Mouse (Mus musculus) kidney, postnatal 14 days (tissue): ENCODE results near the gene Nbea.
A peak's percentile ranks its signal among the peaks of the same experiment; 100 is the strongest.

Experiments
- DNase-seq: peaks from one replicate; pipeline ENCODE4 v3.0.0; 2022; ENCODE audit warnings: mixed read lengths

Nbea gene

DNA sequence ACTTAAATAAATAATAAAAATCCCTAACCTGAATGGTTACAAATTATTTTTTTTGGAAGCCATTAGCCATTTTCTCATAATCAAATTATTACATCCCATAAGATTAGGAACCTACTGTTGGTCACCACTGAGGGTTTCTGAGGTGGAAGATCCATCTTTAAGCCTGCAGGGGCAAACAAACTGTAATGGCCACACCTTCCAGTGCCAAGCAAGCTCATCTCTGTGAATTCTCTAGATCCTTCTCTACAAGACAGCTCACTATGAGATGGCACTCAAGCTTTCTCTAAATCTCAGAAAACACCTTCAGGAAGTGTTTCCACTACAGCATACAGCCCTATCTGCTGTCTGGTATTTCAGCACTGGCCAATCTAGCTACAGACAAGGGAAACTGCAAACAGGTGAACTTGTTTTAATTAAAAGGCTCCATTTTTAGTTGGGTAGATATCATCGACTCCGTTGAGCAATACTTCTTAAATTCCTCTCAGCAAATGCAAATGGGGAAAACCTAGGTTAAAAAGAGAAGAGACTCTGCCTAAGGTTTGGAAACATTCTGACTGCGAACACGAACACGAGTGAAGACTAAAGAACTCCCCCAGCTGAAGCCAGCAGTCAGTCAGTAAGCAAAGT is 402.0 kb downstream of the Nbea start:
- DNase-seq: no peak

DNA sequence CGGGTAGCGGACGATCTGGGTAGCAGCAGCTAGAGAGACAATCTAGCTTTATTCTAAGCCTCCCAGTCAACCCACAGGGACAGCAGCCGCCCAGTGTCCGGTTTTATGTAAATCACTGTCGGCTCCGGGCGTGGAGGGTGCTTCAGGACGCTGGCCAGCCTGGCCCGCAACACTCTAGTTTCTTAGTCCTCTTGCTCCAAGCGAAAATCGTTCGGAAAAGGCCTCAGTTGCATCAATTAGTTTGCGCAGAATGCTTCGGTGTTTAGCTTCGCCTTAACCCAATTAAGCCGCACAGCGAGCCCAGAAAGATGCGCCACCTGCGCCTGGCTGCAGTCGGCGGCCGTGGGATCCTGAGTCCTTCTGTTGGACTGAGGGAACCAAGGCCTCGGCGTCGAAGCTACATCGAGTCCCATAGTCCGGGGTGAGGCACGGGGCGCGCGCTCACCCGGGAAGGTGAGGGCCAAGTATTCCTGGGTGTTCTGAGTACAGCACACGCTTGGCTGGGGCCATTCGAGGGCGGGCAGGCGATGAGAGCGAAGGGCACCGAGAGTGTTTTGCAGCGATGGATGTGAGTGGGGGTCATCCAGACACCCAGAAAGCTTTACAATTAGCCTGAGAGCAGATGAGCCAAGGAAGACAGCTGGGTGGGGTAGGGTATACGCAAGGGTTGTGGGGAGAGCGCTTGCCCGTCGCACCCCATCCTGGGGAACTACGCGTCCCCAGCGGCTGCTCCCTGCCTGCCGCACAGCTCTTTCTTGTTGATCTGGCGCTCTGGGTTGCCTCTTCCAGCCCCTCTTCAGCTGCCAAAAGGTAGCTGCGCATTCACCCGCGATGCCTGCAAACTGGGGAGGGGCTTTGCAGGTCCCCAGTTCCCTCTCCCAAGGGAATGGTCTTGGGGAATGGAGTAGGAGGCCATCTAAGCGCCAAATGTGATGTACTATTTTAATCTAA is 403.1 kb downstream of the Nbea start:
- no peak for DNase-seq

DNA sequence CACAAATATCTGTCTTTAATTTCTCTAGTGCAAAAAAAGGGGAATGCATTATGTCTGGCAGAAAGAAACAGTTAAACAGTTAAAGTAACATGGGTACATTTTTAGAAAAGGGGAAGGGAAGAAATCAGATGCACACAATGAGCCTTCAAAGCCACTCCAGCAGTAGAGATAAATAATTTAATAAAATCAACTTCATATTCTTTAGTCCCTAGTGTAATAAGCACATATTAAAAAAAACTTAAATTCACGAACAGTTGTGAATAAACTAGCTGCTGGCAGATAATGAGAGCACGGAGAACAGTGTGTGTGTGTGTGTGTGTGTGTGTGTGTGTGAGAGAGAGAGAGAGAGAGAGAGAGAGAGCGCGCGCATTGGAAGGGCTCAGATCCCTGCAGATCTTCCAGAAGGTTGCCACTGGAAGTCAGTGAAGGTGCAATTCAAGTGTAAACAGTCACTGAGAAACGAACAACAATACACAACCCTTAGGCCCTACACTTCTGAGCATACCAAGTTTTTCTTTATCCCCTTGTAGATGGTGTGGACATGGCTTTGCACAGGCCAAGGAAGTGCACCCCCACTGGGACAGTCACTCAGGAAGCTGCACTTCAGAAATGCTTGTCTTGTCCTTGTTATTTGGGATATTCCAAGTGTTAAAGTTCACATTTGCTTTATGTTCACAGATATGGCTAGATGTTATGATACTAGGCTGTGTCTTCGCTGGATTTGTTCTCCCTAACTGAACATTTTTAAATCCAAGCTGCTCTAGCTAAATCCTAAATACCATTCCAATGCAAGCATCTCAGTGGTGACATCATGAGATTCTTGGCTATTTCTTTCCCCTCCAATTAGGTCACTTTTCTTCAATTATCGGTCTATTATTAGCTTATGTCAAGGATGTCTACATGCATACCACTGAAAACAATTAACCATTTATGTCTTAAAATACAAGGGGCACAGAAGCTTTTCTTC is 404.5 kb downstream of the Nbea start:
- no peak for DNase-seq

DNA sequence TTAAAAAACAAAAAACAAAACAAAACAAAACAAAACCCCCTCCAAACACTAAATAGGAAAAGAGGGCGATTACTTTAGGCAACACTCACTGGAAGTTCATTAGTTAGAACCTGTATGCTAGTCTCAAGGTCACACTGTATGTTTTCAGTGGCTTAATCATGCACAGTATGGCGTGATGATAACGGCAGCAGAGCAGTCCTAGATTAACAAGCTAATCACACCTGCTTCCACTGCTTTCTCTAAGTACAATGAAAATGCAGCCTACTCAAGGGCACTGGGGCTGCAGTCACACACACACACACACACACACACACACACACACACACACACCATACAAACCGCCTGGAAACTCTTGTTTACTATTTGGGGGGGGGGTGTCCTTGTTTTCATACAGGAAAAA is 406.0 kb downstream of the Nbea start:
- DNase-seq: no peak

DNA sequence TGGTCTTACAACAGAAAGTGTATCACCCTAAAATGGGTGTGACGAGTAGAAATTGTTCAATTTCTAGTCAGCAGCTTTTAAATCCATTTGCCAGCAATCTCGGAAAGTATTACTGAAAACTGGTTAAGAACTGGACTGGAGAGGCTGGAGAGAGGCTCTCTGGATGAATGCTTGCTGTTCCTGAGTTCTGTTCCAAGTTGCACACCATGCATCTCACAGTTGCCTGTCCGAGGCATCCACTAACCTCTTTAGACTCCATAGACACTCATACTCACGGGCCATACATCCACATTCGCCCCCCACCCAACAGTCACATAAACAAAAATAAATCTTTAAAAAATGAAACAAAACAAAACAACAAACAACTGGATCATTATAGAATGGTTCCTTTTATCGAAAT is 407.7 kb downstream of the Nbea start:
- no peak for DNase-seq

DNA sequence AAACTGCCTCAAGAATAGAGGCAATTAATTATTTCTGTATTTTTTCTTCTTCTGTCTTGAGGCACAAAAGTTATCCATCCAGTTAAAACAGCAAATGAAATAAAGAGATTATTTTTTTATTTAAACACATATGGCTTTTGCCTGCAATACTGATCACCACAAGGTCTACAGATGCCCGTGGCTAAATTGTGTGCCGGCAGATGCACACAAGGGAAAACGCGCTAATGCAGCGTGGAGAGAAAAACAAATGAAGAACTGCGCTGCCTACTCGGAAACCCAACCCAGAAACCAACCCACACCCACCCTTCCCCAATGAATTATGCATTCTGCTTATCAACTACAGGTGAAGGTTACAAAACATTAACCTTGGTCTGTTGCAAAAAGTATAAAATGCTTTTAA is 408.3 kb downstream of the Nbea start:
- DNase-seq: no peak

DNA sequence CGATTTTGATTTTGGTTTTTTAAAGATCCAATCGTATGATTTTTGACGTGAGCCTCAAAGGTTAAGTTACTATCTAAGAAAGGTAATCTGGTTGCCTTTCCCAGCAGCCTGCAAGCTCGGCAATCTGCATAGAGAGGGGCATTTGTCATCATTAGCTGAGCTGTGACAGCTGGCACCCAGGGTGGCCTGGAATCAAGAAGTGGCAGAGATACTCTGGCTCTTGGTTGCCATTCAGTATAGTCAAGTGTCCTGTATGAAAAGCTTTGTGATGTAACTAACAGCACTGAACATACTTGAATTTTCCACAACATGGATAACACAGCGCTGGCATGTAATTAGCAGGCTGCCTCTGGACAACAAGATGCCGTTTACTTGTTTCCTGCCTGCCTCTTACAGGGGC is 409.3 kb downstream of the Nbea start:
- DNase-seq: no peak

DNA sequence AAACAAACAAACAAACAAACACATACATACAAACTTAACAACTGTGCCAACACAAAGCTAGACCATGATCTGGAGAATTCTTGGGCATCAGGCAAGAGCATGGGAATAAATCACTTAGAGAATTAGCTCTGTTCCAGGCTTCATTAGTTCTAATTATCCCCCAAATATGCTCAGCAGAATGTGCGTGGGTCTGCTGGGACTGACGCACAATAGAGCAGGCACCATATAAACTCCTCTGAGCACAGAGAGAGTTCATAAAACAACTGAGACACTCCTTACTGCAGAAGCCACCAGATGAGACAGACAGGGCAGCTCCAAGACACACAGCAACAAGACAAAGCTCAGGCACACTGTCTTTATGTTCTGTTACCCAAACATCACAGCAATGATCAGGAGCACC is 414.2 kb downstream of the Nbea start:
- DNase-seq: no peak

DNA sequence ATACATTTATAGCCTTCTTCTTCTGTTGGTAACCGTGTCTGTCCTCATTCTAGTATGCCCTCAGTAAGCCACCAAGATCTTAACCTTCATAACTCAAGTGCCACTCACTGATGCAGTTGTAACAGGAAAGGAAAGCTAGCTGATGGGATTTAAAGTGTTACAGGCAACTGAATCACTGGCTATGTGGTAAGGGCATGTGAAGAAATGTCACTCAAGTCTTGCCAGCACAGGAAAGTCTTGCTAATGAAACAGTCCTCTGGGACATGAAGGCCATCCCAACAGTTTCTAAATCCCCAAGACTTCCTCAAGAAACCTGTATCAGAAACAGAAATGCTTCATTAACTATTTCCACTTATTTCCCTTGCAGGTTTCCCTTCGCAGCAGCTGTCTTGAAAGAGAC is 414.8 kb downstream of the Nbea start:
- no peak for DNase-seq

DNA sequence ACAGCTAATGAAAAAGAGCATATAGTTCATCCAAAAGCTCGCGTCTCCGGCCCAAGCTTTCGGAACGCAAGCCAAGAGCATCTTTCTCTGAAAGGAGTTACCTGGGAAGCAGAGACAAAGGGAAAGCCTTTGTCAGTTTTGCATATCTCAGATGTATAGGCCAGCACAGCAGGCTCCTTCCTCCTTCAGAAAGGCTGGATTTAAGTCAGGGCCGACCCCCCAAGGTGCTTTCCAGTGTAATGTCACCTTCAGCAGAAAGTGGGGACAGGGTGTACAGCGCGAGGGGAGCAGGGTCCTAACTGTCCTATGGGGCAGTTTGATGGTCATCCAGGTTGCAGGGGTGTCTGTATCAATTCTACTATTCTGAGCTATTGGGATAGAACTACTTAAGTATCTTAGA is 419.9 kb downstream of the Nbea start:
- no peak for DNase-seq

DNA sequence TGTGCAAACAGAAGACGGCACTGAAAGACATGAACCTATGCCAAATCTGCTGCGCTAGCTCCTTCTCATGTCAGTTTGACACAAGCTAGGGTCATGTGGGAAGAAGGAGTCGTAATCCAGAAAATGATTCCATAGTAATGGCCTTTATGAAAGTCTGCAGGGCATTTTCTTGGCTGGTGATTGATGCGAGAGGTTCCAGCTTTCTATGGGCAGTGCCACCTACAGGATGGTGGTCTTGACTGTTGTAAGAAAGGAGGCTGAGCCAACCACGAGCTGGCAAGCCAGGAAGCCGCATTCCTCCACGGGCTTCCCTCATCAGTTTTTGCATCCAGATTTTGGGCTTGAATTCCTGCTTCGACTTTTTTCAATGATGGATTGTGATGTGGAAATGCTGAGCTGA is 425.2 kb downstream of the Nbea start:
- peak; percentile 4 for DNase-seq

DNA sequence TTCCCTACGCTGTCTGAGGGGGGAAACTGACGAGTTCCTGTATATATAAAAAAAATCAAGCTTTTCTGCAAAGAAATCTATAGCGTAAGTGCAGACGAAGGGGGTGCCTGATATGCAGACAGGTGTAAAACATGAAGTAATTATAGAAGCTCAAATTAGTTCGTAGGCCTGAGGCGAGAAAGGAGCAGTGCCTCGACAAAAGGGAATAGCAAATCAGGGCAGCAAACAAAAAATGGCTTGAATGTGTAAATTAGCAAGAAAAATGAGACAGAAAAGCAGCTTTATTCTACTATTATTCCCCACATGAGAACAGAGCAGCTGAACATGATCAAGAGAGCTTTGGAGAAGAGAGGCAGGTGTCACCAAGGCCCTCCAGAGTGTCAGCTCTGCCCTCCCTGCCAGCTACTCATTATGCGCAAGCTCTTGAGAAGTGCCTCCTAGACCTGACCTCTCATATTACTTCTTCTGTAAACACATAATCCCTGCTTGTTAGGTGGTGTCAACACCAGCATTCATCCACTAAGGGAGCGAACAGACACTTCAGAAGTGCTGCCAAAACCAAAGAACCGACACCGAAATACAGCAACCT is 426.8 kb downstream of the Nbea start:
- no peak for DNase-seq

DNA sequence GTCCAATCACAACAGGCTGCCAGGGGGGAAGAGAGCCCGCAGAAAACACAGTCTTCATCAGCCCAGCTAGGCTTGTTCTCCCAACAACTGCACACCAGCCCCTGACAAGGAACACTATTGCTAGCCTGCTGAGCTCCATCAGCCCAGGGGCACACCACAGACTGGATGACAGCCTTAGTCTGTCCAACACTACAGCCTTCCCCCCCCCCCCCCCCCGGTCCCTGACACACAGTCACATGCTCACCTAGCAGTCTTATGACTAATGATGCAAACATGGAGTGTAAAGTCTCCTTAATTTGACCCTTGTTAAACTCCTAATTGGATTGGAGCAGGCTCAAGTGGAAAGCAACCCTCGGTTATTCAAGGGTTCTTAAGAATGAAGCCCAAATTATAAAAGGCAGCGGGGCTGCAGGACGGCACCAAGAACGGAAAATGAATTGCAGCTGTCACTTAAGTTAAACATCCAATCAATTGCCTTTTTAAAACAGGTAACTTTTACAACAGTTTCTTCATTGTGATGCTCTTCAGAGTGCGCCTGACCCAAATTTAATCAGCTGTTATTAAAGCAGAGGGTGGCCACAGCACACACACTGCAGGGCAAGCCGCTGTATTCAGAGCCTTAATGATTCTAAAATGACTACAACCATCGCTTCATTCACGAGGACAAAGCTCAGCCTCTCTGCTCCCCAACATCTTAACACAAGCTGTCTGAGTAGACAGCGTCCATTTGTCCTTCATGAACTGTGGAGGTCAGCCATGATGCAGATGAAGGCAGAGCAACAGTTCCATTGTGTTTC is 427.5 kb downstream of the Nbea start:
- DNase-seq: no peak

DNA sequence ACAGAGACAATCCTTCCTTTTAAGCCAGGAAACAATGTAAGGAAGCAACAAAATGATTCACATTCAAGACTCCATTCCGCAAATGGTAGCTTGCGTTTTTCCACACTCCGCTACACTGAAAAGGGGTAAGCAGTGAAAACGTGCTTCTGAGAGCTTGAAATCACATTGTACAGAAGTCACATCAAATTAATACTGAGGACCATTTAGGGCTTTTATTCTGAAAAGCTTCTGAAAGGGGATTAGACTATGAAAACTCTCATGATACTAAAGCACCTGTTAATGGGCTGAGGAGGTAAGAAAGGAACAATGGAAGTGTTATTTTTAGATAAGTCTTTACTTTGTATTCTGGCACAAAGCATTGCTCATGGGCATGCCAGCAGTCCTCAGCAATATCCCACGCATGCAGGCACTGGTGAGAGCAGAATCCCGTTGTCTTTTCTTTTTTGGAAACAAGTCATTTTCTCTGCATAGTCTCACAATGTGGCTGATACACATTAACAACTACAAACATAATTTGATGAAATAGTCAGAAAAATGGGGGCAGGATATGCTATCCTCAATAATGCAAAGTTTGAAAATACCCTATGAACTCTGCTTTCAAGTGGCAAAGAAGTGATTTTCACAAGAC is 428.4 kb downstream of the Nbea start:
- no peak for DNase-seq

DNA sequence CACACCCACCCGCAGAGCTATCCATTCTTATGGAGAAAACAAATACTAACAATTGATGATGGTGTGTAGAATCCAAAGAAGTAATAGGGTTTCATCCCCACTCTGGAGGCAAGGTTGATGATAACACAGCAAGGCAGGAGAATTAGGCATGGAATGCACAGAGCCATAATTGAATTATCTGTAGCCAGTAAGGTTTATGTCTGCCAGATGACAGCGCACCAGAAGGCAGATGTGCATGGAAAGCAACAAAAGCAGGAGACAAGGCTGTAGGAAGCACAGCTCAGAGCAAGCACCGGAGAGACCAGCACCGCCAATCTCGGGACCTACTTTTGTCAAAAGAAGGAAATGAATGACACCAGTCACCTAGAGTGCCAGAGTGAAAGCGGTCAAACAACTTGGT is 429.6 kb downstream of the Nbea start:
- DNase-seq: no peak

DNA sequence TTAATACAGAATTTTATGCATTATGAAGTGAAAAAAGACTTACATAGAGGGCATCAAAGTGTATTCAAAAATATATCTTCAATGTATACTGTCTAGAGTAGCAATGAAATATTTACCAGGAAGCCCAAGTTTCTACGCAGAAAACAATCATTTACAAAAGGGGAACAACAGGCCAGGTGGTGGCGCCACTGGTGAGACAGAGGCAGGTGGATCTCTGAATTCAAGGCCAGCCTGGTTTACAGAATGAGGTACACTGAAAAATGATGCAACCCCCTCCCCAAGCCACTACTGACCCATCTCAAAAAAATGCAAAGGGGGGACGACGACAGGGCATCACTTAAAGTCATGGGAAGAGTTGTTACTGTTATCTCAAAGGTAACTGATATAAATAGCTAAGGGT is 430.9 kb downstream of the Nbea start:
- DNase-seq: no peak

DNA sequence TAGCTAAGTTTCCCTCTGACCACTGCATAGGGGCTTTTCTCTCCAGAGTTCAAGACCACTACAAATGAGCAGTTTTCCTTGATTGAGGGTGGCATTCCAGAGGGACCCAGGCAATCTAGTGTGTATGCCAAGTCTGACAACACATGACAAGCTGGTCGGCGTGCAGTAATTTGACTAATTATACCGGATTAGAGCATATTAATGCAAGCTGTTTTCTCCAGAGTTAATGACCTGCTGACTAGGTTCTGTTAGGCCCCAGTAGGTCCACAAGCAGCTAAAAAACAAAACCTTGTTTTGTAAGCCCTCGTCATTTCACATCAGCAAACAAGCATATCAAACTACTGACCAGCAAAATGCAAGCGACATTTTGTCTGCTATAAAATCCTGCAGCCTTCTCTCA is 432.1 kb downstream of the Nbea start:
- no peak for DNase-seq

DNA sequence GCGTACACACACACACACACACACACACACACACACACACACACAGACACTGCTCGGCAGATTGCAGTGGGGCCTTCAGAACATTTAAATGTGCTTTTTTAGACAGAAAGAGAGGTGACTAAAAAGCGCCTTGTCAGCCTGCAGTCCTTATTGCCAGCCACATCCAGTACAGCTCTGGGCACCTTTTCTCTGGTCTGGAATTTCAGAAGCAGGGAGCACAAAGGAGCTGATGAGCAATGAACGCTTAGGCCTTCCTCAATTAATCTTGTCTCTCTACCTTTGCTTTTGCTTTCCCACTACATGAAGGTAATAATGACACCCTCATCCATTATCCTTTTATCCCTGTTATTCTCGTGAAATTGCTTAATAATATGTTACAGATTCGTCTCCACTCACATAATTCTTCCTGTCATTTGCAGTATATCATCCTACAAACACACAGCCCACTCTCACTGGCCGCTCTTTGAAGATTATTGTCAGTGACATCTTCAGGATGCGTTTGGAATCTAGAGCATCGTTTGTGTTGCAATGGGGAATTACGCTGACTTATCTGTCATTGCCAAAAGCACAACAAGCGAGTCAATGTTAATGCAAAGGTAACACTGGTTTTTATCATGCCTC is 432.9 kb downstream of the Nbea start:
- no peak for DNase-seq

DNA sequence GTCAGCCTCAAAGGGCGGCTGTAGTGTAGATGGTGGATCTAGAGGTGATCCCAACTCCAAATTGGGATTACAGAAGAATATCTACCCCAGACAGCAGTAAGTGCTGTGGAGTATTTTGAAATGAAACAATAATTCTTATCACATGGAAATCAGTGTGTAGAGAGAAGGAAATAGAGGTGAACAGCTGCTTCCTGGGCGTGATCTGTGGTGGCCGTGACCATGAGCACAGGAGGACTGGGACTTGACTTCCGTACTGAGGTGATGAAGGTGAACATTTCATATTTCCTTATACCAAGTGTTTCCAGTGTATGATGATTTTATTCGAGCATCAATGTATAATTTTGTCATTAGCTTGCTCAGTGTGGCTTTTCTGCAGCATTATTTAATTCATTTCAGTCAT is 439.6 kb downstream of the Nbea start:
- DNase-seq: no peak

DNA sequence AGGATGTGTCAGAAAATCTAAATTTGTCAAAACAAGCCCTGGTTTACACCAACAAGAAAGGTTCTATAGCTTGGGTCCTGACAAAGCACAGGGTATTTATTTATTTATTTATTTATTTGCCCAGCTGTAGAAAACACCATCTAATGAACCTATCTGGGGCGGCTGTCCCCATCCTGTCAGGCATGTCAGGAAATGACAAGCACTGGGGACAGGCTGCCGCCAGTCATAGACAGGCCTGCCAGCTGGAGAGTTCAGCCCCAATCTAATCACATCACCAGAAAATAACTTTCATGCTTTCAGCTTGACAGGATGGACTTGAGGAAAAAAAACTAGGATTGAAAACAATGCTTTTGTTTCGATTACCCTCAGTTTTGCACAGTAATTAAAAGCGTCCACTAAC is 440.8 kb downstream of the Nbea start:
- DNase-seq: no peak

DNA sequence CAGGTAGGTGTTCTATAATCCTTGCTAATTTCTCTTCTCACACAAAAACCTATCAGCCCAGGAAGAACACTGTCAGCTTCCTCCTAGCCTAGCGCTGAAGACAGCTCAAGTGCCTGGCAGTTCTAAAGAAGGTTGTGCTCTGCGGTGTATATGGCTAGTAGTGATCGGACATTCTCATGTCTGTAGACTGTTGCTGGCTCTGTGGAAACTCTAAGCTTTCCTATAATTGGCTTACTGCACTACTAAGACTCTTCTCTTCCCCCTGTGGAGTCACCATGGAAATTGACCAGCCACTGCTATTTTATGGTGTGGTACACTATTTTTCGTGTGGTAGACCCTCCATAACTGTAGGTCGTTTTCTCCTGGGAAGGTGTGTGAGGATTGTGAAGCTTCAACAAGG is 441.3 kb downstream of the Nbea start:
- DNase-seq: no peak
